Mouse (Mus musculus) thymus, adult 2 months (tissue): ENCODE data around the gene Txk. TPM values are rescaled to one million over a fixed set of nuclear protein-coding genes. Genes with fewer than 3 reads are reported as not detected.

ENCODE experiments used
- DNase-seq: peaks from one replicate; pipeline ENCODE4 v3.0.0; 2021
- H3K27ac ChIP-seq: fragments of 200-500 bp; 2 replicates; pipeline ENCODE4 v1.5.1; 2012; ENCODE audit warnings: low read length, control low read depth; ENCODE audit not compliant: control insufficient read depth, insufficient read depth
- H3K27me3 ChIP-seq: fragments of 200-500 bp; 2 replicates; pipeline ENCODE4 v1.6.1; 2012; ENCODE audit warnings: mild to moderate bottlenecking, low read length, moderate library complexity, mixed read lengths; ENCODE audit not compliant: control insufficient read depth, insufficient read depth
- H3K36me3 ChIP-seq: fragments of 200-500 bp; 2 replicates; pipeline ENCODE4 v1.6.1; 2012; ENCODE audit warnings: mild to moderate bottlenecking, low read length, moderate library complexity; ENCODE audit not compliant: control insufficient read depth, insufficient read depth
- H3K4me1 ChIP-seq: fragments of 200-500 bp; replicated peaks from 2 replicates; pipeline ENCODE4 v1.6.1; 2012; ENCODE audit warnings: low read length; ENCODE audit not compliant: control insufficient read depth, insufficient read depth
- H3K4me3 ChIP-seq: fragments of 200-500 bp; 2 replicates; pipeline ENCODE4 v1.5.1; 2012; ENCODE audit warnings: mild to moderate bottlenecking, low read length, control low read depth, moderate library complexity; ENCODE audit not compliant: control insufficient read depth, insufficient read depth
- CTCF ChIP-seq: fragments of 200-500 bp; IDR thresholded peaks from 2 replicates; pipeline ENCODE4 v1.5.1; 2012; ENCODE audit warnings: mild to moderate bottlenecking, control low read depth, low read length, moderate library complexity, borderline replicate concordance; ENCODE audit not compliant: control insufficient read depth, poor library complexity, insufficient read depth; ENCODE audit errors: extremely low read depth
- POLR2A ChIP-seq: fragments of 200-500 bp; IDR thresholded peaks from 2 replicates; pipeline ENCODE4 v1.6.1; 2012; ENCODE audit warnings: mild to moderate bottlenecking, low read length, control low read depth, moderate library complexity; ENCODE audit not compliant: control insufficient read depth, poor library complexity, insufficient read depth; ENCODE audit errors: extremely low read depth
- WGBS: fragments of 180-500 bp; shearing (Covaris S2); methylation state at CpG from one replicate; pipeline ENCODE4 v1.1.7; 2018; 5-methylcytosine and 5-hydroxymethylcytosine counted together
- polyA plus RNA-seq: library from polyadenylated mRNA; depleted of rRNA; stranded (reverse); fragments of >200 nt; gene quantifications from 2 replicates; pipeline ENCODE4 v1.2.3, GENCODE M21; 2012

Gene Txk
- polyA plus RNA-seq, 1 experiment = 22.8 TPM

DNA sequence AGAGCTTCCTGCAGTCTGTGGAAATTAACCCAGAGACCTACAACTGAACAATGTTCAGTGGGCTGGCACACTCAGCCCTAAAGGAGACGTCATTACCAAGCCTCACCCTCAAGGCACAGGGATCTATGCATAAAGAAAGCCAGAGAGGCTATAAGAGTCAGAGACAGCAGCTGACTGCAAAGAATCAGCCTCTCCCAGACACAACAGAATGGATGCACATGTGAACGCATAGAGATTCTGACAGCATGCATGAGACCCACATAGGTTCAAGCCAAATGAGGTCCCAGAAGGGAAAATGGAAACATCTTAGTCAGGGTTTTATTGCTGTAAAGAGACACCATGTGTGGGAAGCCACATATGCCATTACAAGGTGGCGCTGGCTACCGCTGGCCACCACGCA lies 62.1 kb downstream of the Txk start:
- no peak for DNase-seq
- H3K27ac ChIP-seq = no peak overlapping the region
- no peaks in the 10 kb centered on the region for H3K4me1 ChIP-seq
- no peaks in the 10 kb centered on the region for H3K27me3 ChIP-seq
- no peak overlapping the region for H3K4me3 ChIP-seq
- no peak for TF ChIP-seq POLR2A
- no peak for TF ChIP-seq CTCF
- over 99% methylated on average over 5 of the region's 5 CpGs for WGBS
- peaks cover 4% of the 10 kb centered on the region; the same call in 1 of the 2 replicates for H3K36me3 ChIP-seq

DNA sequence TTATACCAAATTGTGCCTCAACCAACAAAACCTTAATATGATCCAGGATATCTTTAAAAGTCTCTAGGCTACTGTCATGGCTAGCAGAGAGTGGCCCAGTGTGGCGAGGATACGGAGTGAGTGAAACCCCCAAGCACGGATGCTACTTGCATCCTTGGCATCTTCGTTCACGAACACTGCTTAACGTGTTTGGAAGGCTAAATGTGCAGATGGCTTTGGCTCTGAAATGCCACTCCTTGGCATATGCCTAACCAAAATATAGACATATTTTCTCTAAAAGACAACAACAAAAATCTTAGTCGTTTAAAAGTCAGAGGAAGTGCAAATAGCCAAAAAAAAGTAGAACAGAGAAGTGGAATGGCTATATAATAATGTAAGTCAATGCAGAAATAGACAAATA lies 63.0 kb downstream of the Txk start:
- no peaks in the 10 kb centered on the region for H3K36me3 ChIP-seq
- H3K4me1 ChIP-seq = no peaks in the 10 kb centered on the region
- H3K27ac ChIP-seq = no peak overlapping the region
- no peak overlapping the region for H3K4me3 ChIP-seq
- H3K27me3 ChIP-seq = no peaks in the 10 kb centered on the region
- TF ChIP-seq CTCF (no peak), POLR2A (no peak)
- WGBS = 95% methylated on average over 7 of the region's 7 CpGs
- no peak for DNase-seq

GRCm38 (mm10) chr5:72681451-72681850 lies 71.1 kb downstream of the Txk start:
- TF ChIP-seq CTCF (no peak), POLR2A (no peak)
- Histone ChIP-seq H3K27me3 (no peaks in the 10 kb centered on the region), H3K4me1 (peaks cover 6% of the 10 kb centered on the region), H3K27ac (no peak overlapping the region), H3K36me3 (no peaks in the 10 kb centered on the region), H3K4me3 (no peak overlapping the region)
- WGBS = 60% methylated on average over 6 of the region's 6 CpGs
- DNase-seq = no peak

DNA sequence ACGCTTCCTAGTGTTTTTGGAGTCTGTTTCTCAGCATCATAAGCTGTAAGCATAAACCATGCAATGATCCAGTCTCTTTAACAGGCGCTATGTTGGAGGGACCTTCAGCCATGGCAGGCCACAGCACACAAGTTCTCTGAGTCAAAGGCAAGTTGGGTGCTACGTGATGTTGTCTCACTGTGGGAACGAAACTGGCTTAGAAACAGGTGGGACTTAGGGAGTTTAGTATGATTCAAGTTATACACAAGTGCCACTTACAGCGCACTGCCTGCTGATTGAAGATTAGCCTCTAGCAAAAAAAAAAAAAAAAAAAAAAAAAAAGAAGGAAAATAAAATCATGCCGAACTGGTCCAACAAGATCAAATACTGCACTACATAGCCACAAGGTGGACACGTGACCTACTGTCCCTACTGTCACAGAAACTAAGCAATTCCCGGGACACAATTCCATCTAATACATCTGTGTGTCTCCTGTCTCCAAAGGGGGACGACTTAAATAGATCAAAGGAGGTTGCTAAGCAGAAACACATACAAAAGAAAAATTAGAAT lies 77.5 kb downstream of the Txk start:
- no peaks in the 10 kb centered on the region for H3K36me3 ChIP-seq
- TF ChIP-seq POLR2A (no peak), CTCF (no peak)
- no peak overlapping the region for H3K4me3 ChIP-seq
- no peak overlapping the region for H3K27ac ChIP-seq
- H3K27me3 ChIP-seq = no peaks in the 10 kb centered on the region
- no peaks in the 10 kb centered on the region for H3K4me1 ChIP-seq
- DNase-seq = no peak
- 93% methylated on average over 9 of the region's 9 CpGs for WGBS

DNA sequence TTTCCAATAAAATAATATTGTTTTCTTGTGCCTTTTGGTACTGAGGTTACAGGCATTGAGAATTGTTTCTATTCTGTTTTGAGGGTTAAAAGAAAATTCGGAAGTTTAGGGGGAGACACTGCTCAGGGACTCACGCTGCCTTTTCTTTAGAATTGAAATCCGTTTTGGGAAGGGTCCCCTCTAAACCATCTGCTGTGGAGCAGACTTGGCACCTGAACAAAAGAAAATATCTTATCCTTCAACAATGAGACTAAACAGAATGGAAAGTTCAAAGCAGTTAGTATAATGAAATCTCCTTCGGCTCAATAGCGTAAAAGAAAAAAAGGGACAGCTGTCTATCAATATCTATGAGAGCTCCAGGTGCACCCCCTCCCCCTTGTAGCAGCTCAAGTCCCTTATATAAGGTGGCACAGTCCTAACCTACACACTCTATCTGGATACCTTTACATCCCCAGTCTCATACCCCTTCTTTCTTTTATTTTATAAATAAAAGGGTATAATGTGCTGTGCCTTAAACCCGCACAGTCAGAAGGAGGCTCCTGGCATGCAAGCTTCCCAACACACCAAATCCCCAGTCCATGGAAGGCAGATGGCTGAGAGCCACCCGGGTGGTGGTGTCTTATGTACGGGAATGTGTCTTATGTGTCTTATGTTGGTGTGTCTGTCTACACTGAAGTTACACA lies 81.4 kb downstream of the Txk start:
- no peak overlapping the region for H3K27ac ChIP-seq
- TF ChIP-seq POLR2A (no peak), CTCF (no peak)
- no peaks in the 10 kb centered on the region for H3K27me3 ChIP-seq
- H3K36me3 ChIP-seq = 0 out of 2 replicates have a peak, but pooled peaks cover 3% of the 10 kb centered on the region
- no peak overlapping the region for H3K4me3 ChIP-seq
- 95% methylated on average over 8 of the region's 8 CpGs for WGBS
- H3K4me1 ChIP-seq = no peaks in the 10 kb centered on the region
- no peak for DNase-seq

DNA sequence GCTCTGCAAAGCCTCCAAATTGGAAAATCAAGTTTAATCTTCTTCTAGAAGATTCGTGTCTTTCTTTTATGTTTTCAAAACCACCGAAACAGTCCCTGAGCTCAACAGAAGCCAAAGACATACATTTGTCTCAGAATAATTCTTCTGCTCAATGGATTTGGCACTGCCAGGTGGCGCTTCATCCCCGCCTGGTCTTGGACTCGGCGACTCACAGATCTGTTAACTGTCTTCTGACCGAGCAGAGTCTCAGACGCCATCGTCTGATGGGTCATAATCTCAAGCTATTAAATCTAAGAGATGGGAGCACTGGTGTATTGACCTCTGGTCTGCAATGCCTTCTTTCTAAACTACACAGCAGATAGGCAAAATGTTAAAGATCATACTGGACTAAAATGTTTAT lies 84.2 kb downstream of the Txk start:
- no peak for TF ChIP-seq POLR2A
- TF ChIP-seq CTCF = no peak
- Histone ChIP-seq H3K4me1 (no peaks in the 10 kb centered on the region), H3K4me3 (no peak overlapping the region), H3K27ac (no peak overlapping the region), H3K36me3 (0 out of 2 replicates have a peak, but pooled peaks cover 3% of the 10 kb centered on the region), H3K27me3 (no peaks in the 10 kb centered on the region)
- no peak for DNase-seq
- 94% methylated on average over 9 of the region's 9 CpGs for WGBS
